Mouse (Mus musculus) brain, embryonic 14.5 days (tissue): ENCODE results near the gene Cxcl1.

Experiments used
- CTCF ChIP-seq: fragments of 200-500 bp; IDR thresholded peaks from 2 replicates; pipeline ENCODE4 v1.5.1; 2012; ENCODE audit warnings: inconsistent platforms, mild to moderate bottlenecking, moderate library complexity, borderline replicate concordance; ENCODE audit not compliant: insufficient read depth, insufficient read length; ENCODE audit errors: extremely low read depth
- POLR2A ChIP-seq: fragments of 200-500 bp; IDR thresholded peaks from 2 replicates; pipeline ENCODE4 v1.6.1; 2012; ENCODE audit warnings: mild to moderate bottlenecking, inconsistent platforms, borderline replicate concordance; ENCODE audit not compliant: poor library complexity, insufficient read depth, insufficient read length, severe bottlenecking; ENCODE audit errors: extremely low read depth

GRCm38 (mm10) chr5:90880335-90880850, 10.6 kb upstream of the Cxcl1 start:
- TF ChIP-seq POLR2A (no peak), CTCF (no peak)
